Mouse (Mus musculus): ENCODE results near the gene Fam126b. TPM values are rescaled to one million over a fixed set of nuclear protein-coding genes. Genes with fewer than 3 reads are reported as not detected.
"Not testable (repeated sequence)": the region's sequence is repeated elsewhere in the genome, so short reads cannot be mapped to it uniquely, and the experiment has no call there.

The Fam126b gene
- total RNA-seq, 2 experiments from 2014 or later = 9.9 to 11.3 TPM

- no peak for DNase-seq
These were observed 17.5 kb downstream of the Fam126b start for GRCm38 (mm10) chr1:58568456-58569130.

GRCm38 (mm10) chr1:58566621-58567020, 19.5 kb downstream of the Fam126b start:
- no peak for DNase-seq

GRCm38 (mm10) chr1:58564981-58565380, 21.1 kb downstream of the Fam126b start:
- DNase-seq = no peak

- DNase-seq = peak; percentile 60
These were observed 23.7 kb downstream of the Fam126b start for GRCm38 (mm10) chr1:58562455-58562854.

GRCm38 (mm10) chr1:58560370-58560769, 25.8 kb downstream of the Fam126b start:
- not testable (repeated sequence) for DNase-seq

- DNase-seq = no peak
These were observed 44.7 kb downstream of the Fam126b start for GRCm38 (mm10) chr1:58541386-58541785.

- DNase-seq = no peak
These were observed 78.9 kb downstream of the Fam126b start for GRCm38 (mm10) chr1:58507249-58507648.

- DNase-seq = peak; percentile 92
These were observed 81.4 kb downstream of the Fam126b start, which contains the start of gene Orc2 for GRCm38 (mm10) chr1:58504577-58505254. Orc2 (minus strand) TSS chr1:58505109.

- DNase-seq = no peak
These were observed 82.2 kb downstream of the Fam126b start for GRCm38 (mm10) chr1:58503793-58504370.

- no peak for DNase-seq
These were observed 83.0 kb downstream of the Fam126b start for GRCm38 (mm10) chr1:58503134-58503533.

- no peak for DNase-seq
These were observed 87.4 kb downstream of the Fam126b start for GRCm38 (mm10) chr1:58498758-58499157.

- DNase-seq = no peak
These were observed 88.4 kb downstream of the Fam126b start for GRCm38 (mm10) chr1:58497678-58498077.

GRCm38 (mm10) chr1:58495603-58496002, 90.5 kb downstream of the Fam126b start:
- no peak for DNase-seq

- DNase-seq = no peak
These were observed 103.5 kb downstream of the Fam126b start for GRCm38 (mm10) chr1:58482647-58483046.

GRCm38 (mm10) chr1:58475662-58476061, 110.5 kb downstream of the Fam126b start:
- DNase-seq = no peak

Other genes starting within 250 kb of the Fam126b start
- gene Bzw1, start 193.4 kb downstream of the Fam126b start, total RNA-seq (2021) = 100 to 1,000 TPM; 135 to 136 TPM
- gene Clk1, start 162.3 kb downstream of the Fam126b start, total RNA-seq (2021) = 10 to 100 TPM; 60.7 to 61.5 TPM
- 10 to 100 TPM; 13.7 to 18.4 TPM for gene Nif3l1, start 141.2 kb downstream of the Fam126b start, total RNA-seq (2021)
- 10 to 100 TPM; 18.9 to 19.8 TPM for gene Ppil3, start 140.8 kb downstream of the Fam126b start, total RNA-seq (2021)
- gene Orc2, start 81.2 kb downstream of the Fam126b start, total RNA-seq (2021) = 10 to 100 TPM; 16.7 to 17.7 TPM
- 100 to 1,000 TPM; 174 to 189 TPM for gene Ndufb3, start 61 bp upstream of the Fam126b start, total RNA-seq (2021)
- gene Als2cr12, start 109.7 kb upstream of the Fam126b start, total RNA-seq (2021) = not detected
- 10 to 100 TPM; 52.1 to 63.0 TPM for gene Cflar, start 125.2 kb upstream of the Fam126b start, total RNA-seq (2021)
- 10 to 100 TPM; 15.7 to 16.5 TPM for gene Casp8, start 209.1 kb upstream of the Fam126b start, total RNA-seq (2021)

Measured in heart, postnatal 4 days (tissue).